Mouse (Mus musculus) embryonic fibroblast, embryonic 13.5 days (primary cell): Measurements from ENCODE around the gene Prpf40b.

ENCODE experiments used
- CTCF ChIP-seq: IDR thresholded peaks from 2 replicates; pipeline ENCODE4 v1.5.1; 2011; ENCODE audit warnings: mild to moderate bottlenecking, control low read depth, low read length, moderate library complexity, borderline replicate concordance; ENCODE audit not compliant: insufficient read depth
- POLR2A ChIP-seq: IDR thresholded peaks from 2 replicates; pipeline ENCODE4 v1.6.1; 2011; ENCODE audit warnings: low read depth, mild to moderate bottlenecking, control low read depth, low read length, moderate library complexity

DNA sequence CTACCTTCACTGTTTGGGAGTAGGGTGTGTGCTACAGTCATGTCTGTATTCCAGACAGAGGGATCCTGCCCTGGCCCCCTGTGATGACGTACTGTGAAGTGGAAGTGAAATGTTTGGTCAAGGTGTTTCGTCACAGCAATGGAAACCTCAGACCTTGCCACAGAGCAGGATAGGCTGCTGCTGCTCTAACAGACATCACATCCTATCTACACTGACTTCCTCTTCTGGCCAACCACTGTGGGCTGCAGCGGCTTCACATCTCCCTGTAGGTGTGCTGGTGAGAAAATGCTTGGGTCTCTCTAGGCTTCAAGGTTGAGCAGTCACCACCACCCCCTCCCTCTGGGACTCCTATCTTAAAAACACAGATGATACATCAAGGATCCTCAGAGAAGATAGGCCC, 46.2 kb downstream of the Prpf40b start:
- TF ChIP-seq CTCF (no peak), POLR2A (no peak)
